Mouse (Mus musculus) forebrain, embryonic 16.5 days (tissue): ENCODE results near the gene Pnpla1. TPM values are rescaled to one million over a fixed set of nuclear protein-coding genes. Genes with fewer than 3 reads are reported as not detected.

Source experiments
- ATAC-seq: fragments of 200-750 bp; cut with Nextera tagmentation; 2 replicates; pipeline ENCODE4 v1.8.0; 2017; ENCODE audit warnings: mild to moderate bottlenecking, moderate library complexity
- H3K27ac ChIP-seq: fragments of 300-500 bp; sonication (generic); 2 replicates; pipeline ENCODE4 v1.5.1; 2014; ENCODE audit warnings: low read length, control low read depth
- H3K27me3 ChIP-seq: fragments of 300-500 bp; sonication (generic); replicated peaks from 2 replicates; pipeline ENCODE4 v1.6.1; 2014; ENCODE audit warnings: low read length; ENCODE audit not compliant: control insufficient read depth, insufficient read depth
- H3K36me3 ChIP-seq: fragments of 300-500 bp; sonication (generic); 2 replicates; pipeline ENCODE4 v1.6.1; 2014; ENCODE audit not compliant: control insufficient read depth, insufficient read depth
- H3K4me1 ChIP-seq: fragments of 300-500 bp; sonication (generic); replicated peaks from 2 replicates; pipeline ENCODE4 v1.6.1; 2014; ENCODE audit warnings: low read length; ENCODE audit not compliant: control insufficient read depth, insufficient read depth
- H3K4me2 ChIP-seq: fragments of 300-500 bp; sonication (generic); 2 replicates; pipeline ENCODE4 v1.6.1; 2014; ENCODE audit warnings: mild to moderate bottlenecking, low read length, control low read depth
- H3K4me3 ChIP-seq: fragments of 300-500 bp; sonication (generic); replicated peaks from 2 replicates; pipeline ENCODE4 v1.5.1; 2014; ENCODE audit warnings: mild to moderate bottlenecking, low read length, control low read depth
- H3K9ac ChIP-seq: fragments of 300-500 bp; sonication (generic); replicated peaks from 2 replicates; pipeline ENCODE4 v1.6.1; 2014; ENCODE audit warnings: low read depth, low read length, control low read depth
- H3K9me3 ChIP-seq: fragments of 300-500 bp; sonication (generic); 2 replicates; pipeline ENCODE4 v1.6.1; 2016; ENCODE audit warnings: low read length; ENCODE audit not compliant: control insufficient read depth
- WGBS: fragments of 180-500 bp; shearing (Covaris S2); extraction: QIAGEN DNeasy Blood & Tissue Kit; methylation state at CpG from one replicate; pipeline ENCODE4 v1.1.7; 2014; 5-methylcytosine and 5-hydroxymethylcytosine counted together
- polyA plus RNA-seq: library from polyadenylated mRNA; unstranded; fragments of >200 nt; fragmentation: Nextera tagmentation; extraction: Ambion mirVana; gene quantifications from 2 replicates; pipeline ENCODE4 v1.2.1, GENCODE M21; 2015

Gene Pnpla1
- polyA plus RNA-seq, 1 experiment from 2014 or later = not detected

DNA sequence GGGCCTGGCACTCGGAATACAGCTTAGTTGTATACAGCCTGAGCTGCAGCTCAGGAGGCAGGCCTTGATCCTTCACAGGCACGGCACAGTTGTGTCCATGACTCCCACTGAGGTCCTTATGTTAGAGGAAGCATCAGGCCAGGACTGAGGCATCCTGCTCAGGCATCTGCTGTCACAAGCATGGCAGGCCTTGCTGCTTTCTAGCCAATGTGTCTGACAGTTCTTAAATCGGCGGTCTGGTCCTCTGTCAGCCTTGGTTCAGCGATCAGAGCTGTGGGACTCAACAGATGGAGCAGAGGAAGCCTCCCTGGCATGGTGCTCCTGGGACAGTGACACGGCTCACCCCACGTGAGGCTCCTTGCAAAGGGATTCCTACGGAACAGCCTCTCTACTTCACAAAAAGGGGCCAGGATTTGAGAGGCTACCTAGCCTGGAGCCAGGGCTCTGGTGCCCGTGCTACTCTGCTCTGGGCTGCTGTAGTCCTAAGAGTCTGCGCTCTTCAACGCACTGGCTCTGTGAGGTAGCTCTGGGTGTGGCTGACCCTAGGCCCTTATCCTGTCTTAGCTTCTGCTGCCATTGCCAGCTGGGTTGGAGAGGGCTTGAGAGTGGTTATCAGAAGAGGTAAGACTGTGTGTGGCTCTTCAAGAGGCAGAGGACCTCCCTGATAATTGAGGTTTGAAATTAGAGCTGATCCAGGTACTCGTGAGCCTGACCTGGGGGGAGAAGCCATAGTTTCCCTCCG lies 35.0 kb upstream of the Pnpla1 start:
- 91% methylated on average over 13 of the region's 13 CpGs for WGBS
- Histone ChIP-seq H3K27me3 (no peaks in the 10 kb centered on the region), H3K4me1 (no peaks in the 10 kb centered on the region), H3K4me2 (no peak overlapping the region), H3K9ac (no peak overlapping the region), H3K4me3 (no peak overlapping the region), H3K36me3 (peaks cover 48% of the 10 kb centered on the region), H3K27ac (no peak overlapping the region), H3K9me3 (no peaks in the 10 kb centered on the region)
- peak; percentile 28; the same call in 1 of the 2 replicates for ATAC-seq

GRCm38 (mm10) chr17:28823749-28824148 lies 34.5 kb upstream of the Pnpla1 start:
- H3K4me3 ChIP-seq = no peak overlapping the region
- peaks cover 48% of the 10 kb centered on the region for H3K36me3 ChIP-seq
- no peak overlapping the region for H3K9ac ChIP-seq
- WGBS = 92% methylated on average over 11 of the region's 11 CpGs
- no peak overlapping the region for H3K4me2 ChIP-seq
- H3K4me1 ChIP-seq = no peaks in the 10 kb centered on the region
- no peak for ATAC-seq
- no peak overlapping the region for H3K27ac ChIP-seq
- H3K27me3 ChIP-seq = no peaks in the 10 kb centered on the region
- H3K9me3 ChIP-seq = no peaks in the 10 kb centered on the region

DNA sequence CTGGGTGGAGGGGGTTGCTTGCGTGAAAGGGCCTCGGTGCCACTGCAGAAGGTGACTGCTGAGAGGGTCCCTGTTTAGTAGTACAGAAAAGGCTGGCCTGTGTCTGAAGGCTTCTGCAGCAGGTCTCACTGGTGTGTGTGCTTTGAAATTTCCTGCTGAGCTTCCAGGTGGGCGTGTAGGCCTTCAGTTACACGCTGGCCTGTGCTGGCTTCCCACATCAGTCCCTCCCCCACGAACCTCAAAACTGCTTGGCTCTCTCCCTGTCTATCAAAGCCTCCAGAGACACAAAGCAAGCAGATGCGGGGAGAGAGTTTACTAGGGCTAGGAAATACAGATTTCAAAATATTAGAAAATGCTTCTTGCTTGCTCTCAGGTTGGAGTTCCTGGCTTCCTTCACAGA lies 33.3 kb upstream of the Pnpla1 start:
- peaks cover 43% of the 10 kb centered on the region for H3K36me3 ChIP-seq

GRCm38 (mm10) chr17:28825359-28826041 lies 32.7 kb upstream of the Pnpla1 start:
- Histone ChIP-seq H3K4me1 (no peaks in the 10 kb centered on the region), H3K36me3 (peaks cover 40% of the 10 kb centered on the region), H3K4me2 (no peak overlapping the region), H3K27me3 (no peaks in the 10 kb centered on the region), H3K27ac (no peak overlapping the region), H3K9ac (no peak overlapping the region), H3K9me3 (no peaks in the 10 kb centered on the region), H3K4me3 (no peak overlapping the region)
- no peak for ATAC-seq
- 91% methylated on average over 6 of the region's 6 CpGs for WGBS

More for the DNA sequence above, 33.3 kb upstream of the Pnpla1 start:
- Histone ChIP-seq H3K9ac (no peak overlapping the region), H3K4me3 (no peak overlapping the region), H3K4me1 (no peaks in the 10 kb centered on the region), H3K9me3 (no peaks in the 10 kb centered on the region), H3K27ac (no peak overlapping the region), H3K4me2 (no peak overlapping the region), H3K27me3 (no peaks in the 10 kb centered on the region)
- 87% methylated on average over 6 of the region's 6 CpGs for WGBS
- ATAC-seq = no peak

- Histone ChIP-seq H3K9ac (no peak overlapping the region), H3K27ac (no peak overlapping the region), H3K36me3 (peaks cover 32% of the 10 kb centered on the region), H3K4me2 (no peak overlapping the region), H3K27me3 (no peaks in the 10 kb centered on the region), H3K9me3 (no peaks in the 10 kb centered on the region), H3K4me3 (no peak overlapping the region), H3K4me1 (no peaks in the 10 kb centered on the region)
- 94% methylated on average over 8 of the region's 8 CpGs for WGBS
- ATAC-seq = no peak
These were observed 30.5 kb upstream of the Pnpla1 start for GRCm38 (mm10) chr17:28827665-28828231.

DNA sequence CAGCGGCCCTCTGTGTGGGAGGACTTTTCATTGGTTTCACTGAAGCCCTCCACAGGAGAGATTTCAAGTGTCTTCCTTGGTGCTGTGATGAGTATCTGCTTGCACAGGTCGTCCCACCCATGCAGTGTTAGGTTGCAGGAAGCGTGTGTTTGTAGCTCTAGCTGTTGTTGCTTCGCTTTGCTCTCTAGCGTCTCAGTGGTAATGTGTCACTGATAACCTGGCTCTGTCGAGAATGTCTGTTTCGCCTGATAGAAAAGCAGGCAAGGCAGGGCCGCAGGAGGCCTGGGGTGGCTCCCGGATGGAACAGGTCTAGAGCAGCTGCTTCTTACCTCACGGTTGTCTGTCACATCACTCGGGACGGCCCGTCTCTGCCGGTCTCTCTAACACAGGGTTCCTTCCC lies 29.1 kb upstream of the Pnpla1 start:
- H3K4me3 ChIP-seq = no peak overlapping the region
- H3K4me1 ChIP-seq = no peaks in the 10 kb centered on the region
- no peak for ATAC-seq
- H3K4me2 ChIP-seq = no peak overlapping the region
- WGBS = 90% methylated on average over 14 of the region's 14 CpGs
- no peak overlapping the region for H3K27ac ChIP-seq
- H3K9ac ChIP-seq = no peak overlapping the region
- H3K27me3 ChIP-seq = no peaks in the 10 kb centered on the region
- H3K36me3 ChIP-seq = peaks cover 33% of the 10 kb centered on the region
- no peaks in the 10 kb centered on the region for H3K9me3 ChIP-seq

- ATAC-seq = no peak
- H3K4me2 ChIP-seq = no peak overlapping the region
- no peak overlapping the region for H3K27ac ChIP-seq
- H3K4me3 ChIP-seq = no peak overlapping the region
- WGBS = 78% methylated on average over 8 of the region's 8 CpGs
- no peak overlapping the region for H3K9ac ChIP-seq
- no peaks in the 10 kb centered on the region for H3K9me3 ChIP-seq
- H3K4me1 ChIP-seq = no peaks in the 10 kb centered on the region
- H3K27me3 ChIP-seq = no peaks in the 10 kb centered on the region
- peaks cover 25% of the 10 kb centered on the region for H3K36me3 ChIP-seq
These were observed 27.1 kb upstream of the Pnpla1 start for GRCm38 (mm10) chr17:28831065-28831464.

DNA sequence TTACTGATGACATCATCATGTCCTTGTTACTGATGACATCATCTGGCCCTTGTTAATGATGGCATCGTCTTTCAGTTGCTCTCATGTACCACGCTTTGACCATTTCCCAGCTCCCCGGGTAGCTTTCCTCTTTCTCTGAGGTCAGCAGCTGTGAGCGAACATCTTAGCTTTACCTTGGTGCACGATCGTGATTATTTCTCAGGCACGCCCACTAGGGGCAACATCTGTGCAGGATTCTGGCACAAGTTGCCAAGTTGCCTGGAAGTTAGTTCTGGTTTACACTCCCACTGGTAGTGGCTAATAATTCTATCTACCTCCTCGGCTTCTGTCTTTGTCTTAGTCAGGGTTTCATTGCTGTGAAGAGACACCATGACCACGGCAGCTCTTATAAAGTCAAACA lies 26.2 kb upstream of the Pnpla1 start:
- Histone ChIP-seq H3K4me2 (no peak overlapping the region), H3K4me3 (no peak overlapping the region), H3K9me3 (no peaks in the 10 kb centered on the region), H3K9ac (no peak overlapping the region), H3K4me1 (no peaks in the 10 kb centered on the region), H3K27ac (no peak overlapping the region), H3K36me3 (peaks cover 32% of the 10 kb centered on the region), H3K27me3 (no peaks in the 10 kb centered on the region)
- no peak for ATAC-seq
- WGBS = 88% methylated on average over 9 of the region's 9 CpGs

DNA sequence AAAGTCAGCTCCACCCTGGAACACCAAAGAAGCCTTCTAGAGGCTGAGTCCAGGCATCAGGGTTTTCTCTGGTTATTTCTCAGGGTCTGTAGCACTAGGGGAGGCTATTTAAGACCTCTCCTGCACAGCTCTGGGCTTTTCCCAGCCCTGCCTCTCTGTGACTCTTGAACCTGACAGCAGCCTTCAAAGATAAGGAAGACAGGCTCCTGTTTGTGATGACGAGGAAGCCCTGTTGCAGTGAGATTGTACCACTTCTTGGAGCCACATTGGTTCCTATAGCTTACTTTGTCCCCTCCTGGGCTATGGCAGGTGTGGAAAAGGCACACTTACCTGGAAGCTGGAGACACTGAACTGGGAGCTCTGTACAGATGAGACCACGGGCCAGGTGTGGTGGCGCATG lies 25.3 kb upstream of the Pnpla1 start:
- H3K36me3 ChIP-seq = peaks cover 31% of the 10 kb centered on the region
- no peak overlapping the region for H3K27ac ChIP-seq
- no peaks in the 10 kb centered on the region for H3K9me3 ChIP-seq
- H3K4me2 ChIP-seq = no peak overlapping the region
- ATAC-seq = no peak
- WGBS = 96% methylated on average over 3 of the region's 3 CpGs
- no peaks in the 10 kb centered on the region for H3K27me3 ChIP-seq
- H3K4me3 ChIP-seq = no peak overlapping the region
- no peak overlapping the region for H3K9ac ChIP-seq
- H3K4me1 ChIP-seq = no peaks in the 10 kb centered on the region
